Mouse (Mus musculus) activated CD4-positive, CD25-positive, alpha-beta regulatory T cell, adult 4 months (primary cell): ENCODE results near the gene Tmem256. TPM values are rescaled to one million over a fixed set of nuclear protein-coding genes. Genes with fewer than 3 reads are reported as not detected.
"Not testable (repeated sequence)": the region's sequence is repeated elsewhere in the genome, so short reads cannot be mapped to it uniquely, and the experiment has no call there.

Experiments
- ATAC-seq: one replicate; pipeline ENCODE4 v1.8.0; 2017
- polyA plus RNA-seq, 2 experiments: library from polyadenylated mRNA; unstranded; fragments of 100-300 nt; shearing (Covaris generic); gene quantifications; one replicate each; pipeline ENCODE4 v1.2.1; 2017

Gene Tmem256
- polyA plus RNA-seq, 2 experiments from 2014 or later: 127 to 138 TPM

DNA sequence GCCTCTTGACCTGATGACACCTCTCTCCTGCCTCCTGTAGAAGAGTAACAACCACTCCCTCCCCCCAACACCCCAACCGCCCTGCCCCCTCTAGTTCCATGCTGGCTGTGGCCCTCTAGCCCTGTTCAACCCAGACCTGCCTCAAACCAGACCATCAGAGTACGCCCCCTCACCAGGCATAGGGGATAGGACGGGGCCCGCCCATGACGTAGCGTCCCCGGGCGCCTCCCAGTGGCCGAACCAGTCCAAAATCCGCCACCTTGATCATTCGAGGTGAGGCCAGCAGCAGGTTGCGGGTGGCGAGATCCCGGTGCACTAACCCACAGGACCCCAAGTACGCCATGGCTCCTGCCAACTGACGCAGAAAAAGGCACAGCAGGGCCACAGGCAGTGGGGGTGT, 17.0 kb downstream of the Tmem256 start:
- no peak for ATAC-seq

DNA sequence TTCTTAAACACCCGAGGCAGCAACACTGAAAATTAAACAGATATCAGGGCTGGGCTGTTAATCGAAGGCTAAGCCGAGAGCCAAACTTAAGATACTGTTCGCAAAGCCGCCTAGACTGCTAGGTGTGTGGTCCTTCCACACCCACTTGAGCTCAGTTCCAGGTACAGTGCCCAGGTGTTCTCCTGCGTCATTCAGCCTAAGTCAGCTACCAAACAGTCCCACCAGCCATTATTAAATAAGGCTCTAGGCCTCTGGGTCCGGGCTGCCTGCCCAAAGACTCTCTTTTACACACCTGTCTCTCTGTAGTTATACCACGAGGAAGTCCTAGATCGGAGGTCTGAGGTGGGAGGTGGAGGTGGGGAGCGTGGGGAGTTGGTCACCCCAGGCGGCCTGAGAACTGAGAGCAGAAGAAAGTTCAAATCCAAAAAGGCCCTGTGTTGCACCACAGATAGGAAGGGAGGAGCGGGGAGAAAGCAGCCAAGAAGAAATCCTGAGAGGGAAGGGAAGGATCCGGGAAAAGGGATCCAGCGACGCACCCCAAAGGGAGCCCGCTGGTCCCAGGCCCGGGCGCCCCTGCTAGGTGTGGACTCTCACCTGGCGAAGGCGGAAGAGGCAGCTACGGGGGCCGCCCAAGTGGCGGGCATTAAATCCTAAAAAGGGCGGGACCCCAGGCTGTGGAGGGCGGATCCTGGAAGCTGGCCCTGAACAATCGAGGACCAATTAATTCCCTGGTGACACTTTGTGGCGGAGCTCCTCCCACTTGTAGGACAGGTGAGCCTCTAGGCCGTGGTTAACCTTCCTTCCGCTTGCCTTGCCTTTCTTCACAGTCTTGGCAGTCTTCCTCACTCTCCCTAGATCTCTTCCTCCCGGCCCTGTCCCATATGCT, 20.0 kb downstream of the Tmem256 start, which contains the start of gene Tnk1:
TSS of gene Tnk1 (minus strand) at position 618 of the 886 bp plus-strand sequence.
- no peak for ATAC-seq

- ATAC-seq: not testable (repeated sequence)
Observed at GRCm38 (mm10) chr11:69863729-69864128, 25.4 kb downstream of the Tmem256 start.

DNA sequence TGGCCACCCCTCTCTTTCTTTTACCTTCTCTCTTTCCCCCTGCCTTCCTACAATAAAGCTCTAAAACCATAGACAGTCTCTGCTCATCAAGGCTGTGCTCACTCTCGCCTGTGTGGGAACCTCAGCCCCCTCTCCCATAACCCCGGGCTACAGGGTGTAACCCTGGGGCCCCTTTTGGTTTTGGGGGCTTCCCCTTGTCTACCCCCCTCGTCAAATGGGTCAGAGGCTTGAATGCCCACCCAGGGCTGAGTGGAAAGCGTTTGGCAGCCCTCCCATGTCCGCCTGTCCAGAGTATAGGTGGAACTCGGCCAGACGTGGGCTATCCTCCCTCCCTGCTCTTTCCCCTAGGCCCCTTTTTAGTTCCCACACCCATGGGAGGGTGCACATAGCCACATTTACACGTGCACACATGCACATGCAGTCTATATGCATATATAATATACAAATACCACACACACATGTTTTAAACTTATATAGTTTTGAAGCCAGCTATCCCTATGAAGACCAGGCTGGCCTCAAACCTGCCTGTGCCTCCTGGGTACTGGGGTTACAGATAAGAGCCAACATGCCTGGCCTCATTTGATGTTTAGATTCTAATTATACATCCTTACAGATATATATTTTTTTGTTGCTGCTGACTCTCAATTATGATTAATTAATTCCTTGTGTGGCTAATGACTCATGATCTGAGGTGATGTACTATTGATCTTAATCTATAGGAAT, 26.0 kb downstream of the Tmem256 start:
- no peak for ATAC-seq

DNA sequence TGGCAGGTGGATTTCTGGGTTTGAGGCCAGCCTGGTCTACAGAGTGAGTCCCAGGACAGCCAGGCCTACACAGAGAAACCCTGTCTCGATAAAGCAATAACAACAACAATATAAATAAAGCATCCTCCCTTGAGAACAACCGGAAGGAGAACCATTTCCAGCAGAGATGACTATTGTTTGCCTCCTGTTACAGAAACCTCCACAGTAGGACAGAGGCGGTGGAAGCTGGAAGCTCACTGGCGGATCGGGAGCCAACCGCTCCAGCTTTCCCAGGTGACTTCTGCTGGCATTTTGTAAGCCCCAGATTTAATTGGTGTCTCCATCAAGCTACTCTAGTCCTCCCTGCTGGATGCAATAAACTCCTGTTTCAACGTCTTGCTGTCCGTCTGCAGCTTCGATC, 27.2 kb downstream of the Tmem256 start:
- no peak for ATAC-seq

DNA sequence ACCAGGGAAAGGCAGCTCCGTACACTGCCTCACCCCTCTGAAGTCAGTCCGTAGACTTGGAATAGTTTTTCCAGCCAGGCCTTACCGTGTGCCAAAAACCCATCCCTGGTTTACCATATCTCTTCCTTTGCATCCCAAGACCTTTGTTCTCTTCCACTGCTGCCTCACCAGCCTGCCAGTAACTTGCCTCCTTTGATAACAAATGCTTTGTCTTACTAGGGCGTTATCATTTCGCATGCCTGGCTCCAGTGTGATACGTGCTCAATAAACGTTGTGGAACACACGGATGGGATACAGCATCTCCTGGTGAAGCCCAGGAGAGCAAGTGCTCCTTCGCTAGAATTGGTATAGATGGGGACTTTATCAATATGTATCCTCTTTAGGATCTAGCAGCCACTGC, 29.0 kb downstream of the Tmem256 start:
- ATAC-seq: no peak

GRCm38 (mm10) chr11:69870289-69871069, 32.2 kb downstream of the Tmem256 start:
- no peak for ATAC-seq

DNA sequence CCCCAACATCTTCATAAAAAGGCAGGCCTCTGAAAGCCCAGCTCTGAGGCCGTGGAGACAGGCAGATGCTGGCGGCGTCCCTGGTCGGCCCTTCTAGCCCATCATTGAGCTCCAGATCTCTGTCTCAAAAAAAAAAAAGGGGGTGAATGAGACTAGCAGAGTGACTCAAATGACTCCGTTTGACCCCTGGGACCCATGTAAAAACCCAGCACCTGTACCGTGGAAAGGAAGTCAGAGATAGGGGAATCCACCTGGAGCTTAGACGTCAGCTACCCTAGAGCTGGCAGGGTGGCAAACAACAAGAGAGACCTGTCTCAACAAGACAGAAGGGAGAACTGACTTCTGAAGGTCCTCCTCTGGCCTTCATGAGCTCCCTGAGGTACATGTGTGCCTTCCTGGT, 33.5 kb downstream of the Tmem256 start:
- no peak for ATAC-seq

DNA sequence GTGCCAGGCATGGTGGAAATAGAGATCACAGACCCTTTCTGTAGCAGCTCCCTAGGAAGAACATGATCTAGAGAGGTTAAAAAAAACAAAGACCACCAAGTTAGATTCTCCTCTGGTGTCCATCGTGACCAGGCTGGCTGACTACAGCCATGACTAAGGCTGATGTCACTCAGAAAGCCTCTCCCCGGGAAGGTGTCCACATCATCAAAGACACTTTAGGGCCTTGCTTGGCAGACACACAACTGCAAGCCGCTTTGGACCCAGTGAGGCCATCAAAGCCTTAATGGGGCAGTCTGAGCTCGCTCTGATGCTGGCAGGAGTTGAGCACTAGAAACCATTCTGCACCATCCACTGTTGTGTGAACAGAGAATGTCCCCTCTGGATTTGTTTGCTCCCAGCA, 34.1 kb downstream of the Tmem256 start:
- ATAC-seq: no peak

- no peak for ATAC-seq
Observed at GRCm38 (mm10) chr11:69876186-69876585, 37.9 kb downstream of the Tmem256 start.

GRCm38 (mm10) chr11:69876867-69877266, 38.6 kb downstream of the Tmem256 start:
- peak; percentile 53 for ATAC-seq

DNA sequence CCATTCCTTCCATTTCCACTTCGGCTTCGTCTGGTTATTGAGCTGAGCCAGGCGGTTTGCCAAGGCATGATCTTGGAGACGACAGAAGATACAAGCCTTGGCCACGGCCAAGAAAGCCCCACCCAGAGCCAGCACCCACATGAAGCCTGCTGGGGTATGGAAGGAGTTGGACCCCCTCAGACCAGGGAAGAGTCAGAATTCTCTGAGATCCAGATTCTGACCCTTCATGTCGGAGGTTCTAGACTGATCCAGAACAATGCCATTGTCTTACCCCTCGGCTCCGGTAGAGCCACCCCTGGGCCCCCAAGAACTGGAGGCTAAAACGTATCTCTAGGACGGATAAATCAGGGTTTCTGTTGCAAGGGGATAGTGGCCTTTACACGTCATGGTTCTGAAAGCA, 39.6 kb downstream of the Tmem256 start, which contains the start of gene Tmem95:
TSS of gene Tmem95 (minus strand) at position 141 of the 400 bp plus-strand sequence.
- no peak for ATAC-seq

GRCm38 (mm10) chr11:69878399-69878798, 40.1 kb downstream of the Tmem256 start:
- no peak for ATAC-seq

- no peak for ATAC-seq
Observed at GRCm38 (mm10) chr11:69878952-69879351, 40.6 kb downstream of the Tmem256 start.

GRCm38 (mm10) chr11:69879711-69880110, 41.4 kb downstream of the Tmem256 start:
- ATAC-seq: no peak

DNA sequence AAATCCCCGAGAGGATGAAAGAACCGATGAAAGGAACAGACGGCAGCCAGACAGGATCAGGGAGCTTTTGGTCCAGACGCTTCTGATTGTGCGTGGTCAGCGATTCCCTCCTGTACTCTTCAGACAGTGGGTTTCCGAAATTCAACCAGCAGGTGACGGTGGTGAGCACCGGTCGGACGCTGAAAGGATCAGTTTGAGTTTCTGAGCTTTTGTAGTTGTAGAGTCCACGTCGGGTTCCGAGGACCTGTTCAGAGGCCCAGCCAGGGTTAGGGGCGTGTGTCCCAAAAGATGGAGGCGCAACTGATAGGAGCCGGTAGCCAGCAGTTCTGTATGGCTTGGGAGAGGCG, 42.2 kb downstream of the Tmem256 start:
- peak; percentile 45 for ATAC-seq

- peak; percentile 38 for ATAC-seq
Observed at GRCm38 (mm10) chr11:69880853-69881603, 42.7 kb downstream of the Tmem256 start, which contains the start of gene Kctd11. Gene Kctd11 (minus strand): TSS chr11:69881406.

GRCm38 (mm10) chr11:69881787-69882670, 43.7 kb downstream of the Tmem256 start:
- ATAC-seq: no peak

DNA sequence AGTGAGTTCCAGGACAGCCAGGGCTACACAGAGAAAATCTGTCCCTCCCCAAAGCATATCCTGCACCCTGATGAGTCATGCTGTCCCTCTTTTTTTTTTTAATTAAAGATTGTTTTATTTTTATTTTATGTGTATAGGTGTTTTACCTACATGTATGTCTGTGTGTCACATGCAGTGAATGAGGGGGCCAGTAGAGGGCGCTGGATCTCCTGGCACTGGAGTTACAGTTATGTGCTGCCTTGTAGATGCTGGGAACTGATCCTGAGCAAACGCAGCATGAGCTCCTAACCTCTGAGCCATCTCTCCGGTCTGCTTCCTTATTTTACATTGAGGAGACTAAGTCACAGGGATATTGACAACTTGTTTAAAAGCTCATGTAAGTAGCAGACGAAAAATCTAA, 44.8 kb downstream of the Tmem256 start:
- ATAC-seq: no peak

DNA sequence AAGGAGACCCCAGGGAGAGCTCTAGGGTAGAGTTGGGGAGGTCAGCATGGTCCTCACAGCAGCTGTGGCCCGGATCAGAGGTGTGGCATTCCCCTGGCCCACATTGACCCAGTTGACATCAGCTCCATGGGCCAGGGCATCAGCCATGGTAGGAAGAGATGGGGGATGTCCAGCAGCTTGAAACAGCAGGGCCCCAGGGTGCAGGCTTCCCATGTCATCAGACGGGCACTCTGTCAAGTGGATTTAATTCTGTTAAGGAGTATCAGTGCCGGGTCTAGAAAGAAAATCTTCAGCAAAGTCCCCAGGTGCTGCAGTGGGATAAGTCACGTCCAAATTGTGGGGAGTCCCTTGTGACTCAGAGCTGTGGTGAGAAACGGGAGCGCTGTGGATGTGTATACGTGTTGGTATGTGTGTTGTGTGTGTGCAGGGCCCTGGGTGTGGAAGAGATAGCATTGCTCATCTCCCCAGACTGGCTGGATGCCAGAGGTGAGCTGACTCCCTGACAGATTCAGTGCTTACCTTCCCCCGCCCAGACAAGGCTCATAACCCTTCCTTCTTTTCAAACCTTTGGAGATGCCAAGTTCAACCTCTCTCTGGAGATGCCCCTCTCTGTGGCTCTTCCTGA, 45.3 kb downstream of the Tmem256 start:
- ATAC-seq: no peak

DNA sequence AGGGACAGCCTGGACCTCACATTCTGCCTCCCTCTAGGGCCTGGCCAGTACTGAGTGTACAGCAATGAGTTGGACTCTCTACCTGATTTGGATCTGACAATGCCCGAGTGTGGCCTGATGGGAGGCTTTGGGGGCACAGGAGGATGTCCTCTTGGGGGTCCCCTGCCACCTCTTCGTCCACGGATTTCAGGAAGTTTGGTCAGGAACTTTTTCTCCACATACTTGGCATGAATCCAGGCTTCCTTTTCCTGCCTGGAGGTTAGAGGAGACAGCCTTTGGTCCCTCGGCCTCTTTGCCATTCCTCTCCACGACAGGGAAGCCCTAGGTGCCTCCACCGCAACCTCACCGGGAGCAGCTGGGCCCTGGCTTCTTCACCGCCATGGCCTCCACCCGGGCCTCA, 45.9 kb downstream of the Tmem256 start:
- ATAC-seq: no peak
